Mouse (Mus musculus) midbrain, embryonic 15.5 days (tissue): ENCODE results near the gene Gng13. TPM values are rescaled to one million over a fixed set of nuclear protein-coding genes. Genes with fewer than 3 reads are reported as not detected.
"Not testable (repeated sequence)": the region's sequence is repeated elsewhere in the genome, so short reads cannot be mapped to it uniquely, and the experiment has no call there.

Experiments used
- ATAC-seq: fragments of 200-750 bp; cut with Nextera tagmentation; replicated peaks from 2 replicates; pipeline ENCODE4 v1.8.0; 2017; ENCODE audit warnings: moderate TSS enrichment
- H3K27ac ChIP-seq: fragments of 300-500 bp; sonication (generic); 2 replicates; pipeline ENCODE4 v1.5.1; 2015; ENCODE audit warnings: mild to moderate bottlenecking, inconsistent platforms
- H3K27me3 ChIP-seq: fragments of 300-500 bp; sonication (generic); replicated peaks from 2 replicates; pipeline ENCODE4 v1.6.1; 2015; ENCODE audit warnings: inconsistent platforms
- H3K36me3 ChIP-seq: fragments of 300-500 bp; sonication (generic); replicated peaks from 2 replicates; pipeline ENCODE4 v1.6.1; 2015; ENCODE audit warnings: inconsistent platforms
- H3K4me1 ChIP-seq: fragments of 300-500 bp; sonication (generic); 2 replicates; pipeline ENCODE4 v1.6.1; 2015; ENCODE audit warnings: inconsistent platforms
- H3K4me2 ChIP-seq: fragments of 300-500 bp; sonication (generic); 2 replicates; pipeline ENCODE4 v1.6.1; 2015; ENCODE audit warnings: inconsistent platforms, mild to moderate bottlenecking, moderate library complexity
- H3K4me3 ChIP-seq: fragments of 300-500 bp; sonication (generic); 2 replicates; pipeline ENCODE4 v1.5.1; 2015; ENCODE audit warnings: mild to moderate bottlenecking, inconsistent platforms
- H3K9ac ChIP-seq: fragments of 300-500 bp; sonication (generic); 2 replicates; pipeline ENCODE4 v1.6.1; 2015; ENCODE audit warnings: mild to moderate bottlenecking, inconsistent platforms
- H3K9me3 ChIP-seq: fragments of 300-500 bp; sonication (generic); 2 replicates; pipeline ENCODE4 v1.6.1; 2016; ENCODE audit warnings: inconsistent platforms
- WGBS: fragments of 180-500 bp; shearing (Covaris S2); methylation state at CpG from one replicate; pipeline ENCODE4 v1.1.7; 2015; ENCODE audit warnings: mixed read lengths; 5-methylcytosine and 5-hydroxymethylcytosine counted together
- polyA plus RNA-seq: library from polyadenylated mRNA; unstranded; fragments of >200 nt; fragmentation: Nextera tagmentation; extraction: Ambion mirVana; gene quantifications from 2 replicates; pipeline ENCODE4 v1.2.1, GENCODE M21; 2015

Gene Gng13
- polyA plus RNA-seq, 1 experiment from 2014 or later, result 3.5 TPM

- no peak for ATAC-seq
- WGBS, result 81% methylated on average over 7 of the region's 7 CpGs
These were observed 21.9 kb downstream of the Gng13 start for GRCm38 (mm10) chr17:25738861-25739260.

GRCm38 (mm10) chr17:25741471-25741870, 24.5 kb downstream of the Gng13 start:
- not testable (repeated sequence) for H3K4me1 ChIP-seq, H3K27ac ChIP-seq, H3K4me3 ChIP-seq, H3K9ac ChIP-seq, H3K9me3 ChIP-seq, H3K27me3 ChIP-seq, ATAC-seq, H3K4me2 ChIP-seq, H3K36me3 ChIP-seq
- 70% methylated on average over 12 of the region's 12 CpGs for WGBS

More at GRCm38 (mm10) chr17:25738861-25739260, 21.9 kb downstream of the Gng13 start:
- Histone ChIP-seq H3K27ac (no peak overlapping the region), H3K4me3 (no peak overlapping the region), H3K4me2 (no peak overlapping the region), H3K9me3 (no peaks in the 10 kb centered on the region), H3K4me1 (no peaks in the 10 kb centered on the region), H3K27me3 (no peaks in the 10 kb centered on the region), H3K9ac (no peak overlapping the region), H3K36me3 (no peaks in the 10 kb centered on the region)

- no peak overlapping the region for H3K4me2 ChIP-seq
- H3K27me3 ChIP-seq, result no peaks in the 10 kb centered on the region
- no peak for ATAC-seq
- H3K9ac ChIP-seq, result no peak overlapping the region
- no peak overlapping the region for H3K27ac ChIP-seq
- no peaks in the 10 kb centered on the region for H3K36me3 ChIP-seq
- WGBS, result 89% methylated on average over 9 of the region's 9 CpGs
- H3K9me3 ChIP-seq, result no peaks in the 10 kb centered on the region
- no peaks in the 10 kb centered on the region for H3K4me1 ChIP-seq
- no peak overlapping the region for H3K4me3 ChIP-seq
These were observed 26.9 kb downstream of the Gng13 start for GRCm38 (mm10) chr17:25743831-25744230.

- ATAC-seq, result no peak
- Histone ChIP-seq H3K27me3 (no peaks in the 10 kb centered on the region), H3K36me3 (no peaks in the 10 kb centered on the region), H3K9ac (no peak overlapping the region), H3K4me1 (no peaks in the 10 kb centered on the region), H3K4me2 (no peak overlapping the region), H3K4me3 (no peak overlapping the region), H3K27ac (no peak overlapping the region), H3K9me3 (no peaks in the 10 kb centered on the region)
- WGBS, result 80% methylated on average over 10 of the region's 10 CpGs
These were observed 27.3 kb downstream of the Gng13 start for GRCm38 (mm10) chr17:25744311-25744710.

DNA sequence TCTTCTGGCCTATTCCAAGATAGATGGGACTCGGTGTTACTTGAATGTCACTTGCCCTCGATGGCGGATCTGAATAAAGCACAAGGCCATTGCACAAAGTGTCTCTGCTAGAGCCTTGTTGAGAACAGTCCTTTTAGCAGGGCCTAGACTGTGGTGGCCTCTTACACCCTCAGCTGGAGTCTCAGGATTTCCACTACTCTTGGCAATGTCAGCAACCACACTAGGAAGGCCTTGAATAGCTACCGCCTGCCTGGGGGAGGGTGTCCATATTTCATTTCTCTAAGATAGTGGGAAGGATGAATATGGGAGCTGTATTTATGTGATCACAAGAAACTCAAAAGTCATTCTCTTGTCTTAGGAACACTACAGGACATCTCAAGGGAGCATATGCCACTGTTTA, 31.3 kb downstream of the Gng13 start:
- H3K4me2 ChIP-seq, result no peak overlapping the region
- H3K27ac ChIP-seq, result no peak overlapping the region
- H3K4me1 ChIP-seq, result no peaks in the 10 kb centered on the region
- no peaks in the 10 kb centered on the region for H3K9me3 ChIP-seq
- H3K9ac ChIP-seq, result no peak overlapping the region
- 92% methylated on average over 4 of the region's 4 CpGs for WGBS
- H3K27me3 ChIP-seq, result no peaks in the 10 kb centered on the region
- no peaks in the 10 kb centered on the region for H3K36me3 ChIP-seq
- H3K4me3 ChIP-seq, result no peak overlapping the region
- no peak for ATAC-seq

DNA sequence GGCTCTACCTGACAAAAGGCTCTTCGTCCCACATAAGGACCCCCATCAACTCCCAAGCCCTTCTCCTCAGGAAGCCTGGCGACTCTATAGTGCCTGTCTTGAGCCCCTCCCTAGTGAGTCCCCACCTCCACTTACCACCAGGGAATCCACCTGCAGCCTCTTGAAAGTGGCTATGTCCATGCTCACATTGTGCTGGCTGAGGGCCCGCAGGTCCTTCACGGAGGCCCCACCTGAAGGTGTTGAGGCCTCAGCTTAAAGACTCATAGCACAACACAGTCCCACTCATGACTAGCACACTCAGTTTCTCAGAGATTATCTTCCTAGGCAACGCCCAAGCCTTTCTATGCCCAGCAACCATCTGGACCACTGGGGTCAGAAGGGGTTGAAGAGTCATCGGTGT, 32.3 kb downstream of the Gng13 start:
- Histone ChIP-seq H3K9me3 (no peaks in the 10 kb centered on the region), H3K4me3 (no peak overlapping the region), H3K4me1 (no peaks in the 10 kb centered on the region), H3K4me2 (no peak overlapping the region), H3K36me3 (no peaks in the 10 kb centered on the region), H3K9ac (no peak overlapping the region), H3K27me3 (no peaks in the 10 kb centered on the region), H3K27ac (no peak overlapping the region)
- no peak for ATAC-seq
- WGBS, result 91% methylated on average over 6 of the region's 6 CpGs

GRCm38 (mm10) chr17:25751446-25751845, 34.5 kb downstream of the Gng13 start:
- 46% methylated on average over 5 of the region's 5 CpGs for WGBS

DNA sequence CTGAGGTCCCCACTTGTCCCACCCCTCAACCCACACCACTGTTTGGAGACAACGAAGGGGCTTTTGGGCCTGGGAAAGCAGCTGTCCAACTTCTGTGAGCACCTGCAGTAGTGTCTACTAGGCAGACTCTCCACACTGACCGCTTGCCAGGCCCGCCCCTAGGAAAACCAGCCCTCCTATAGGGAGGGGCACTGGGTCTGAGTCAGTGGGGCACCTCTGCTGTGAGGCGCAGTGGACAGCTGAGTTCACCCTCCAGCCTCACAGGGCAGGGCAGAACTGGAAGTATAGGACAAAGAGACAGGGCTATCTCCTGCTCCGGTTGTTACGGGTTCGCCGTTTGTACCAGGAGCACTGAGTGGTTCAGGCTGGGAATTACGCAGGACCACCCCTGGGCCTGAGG, 37.3 kb downstream of the Gng13 start, which contains the start of gene Msln:
Msln (minus strand) TSS at position 138 of the 400 bp plus-strand sequence.
- WGBS, result 89% methylated on average over 9 of the region's 9 CpGs
- ATAC-seq, result no peak

More at GRCm38 (mm10) chr17:25751446-25751845, 34.5 kb downstream of the Gng13 start:
- Histone ChIP-seq H3K4me1 (no peaks in the 10 kb centered on the region), H3K36me3 (no peaks in the 10 kb centered on the region), H3K4me3 (no peak overlapping the region), H3K27me3 (no peaks in the 10 kb centered on the region), H3K9ac (no peak overlapping the region), H3K9me3 (no peaks in the 10 kb centered on the region), H3K4me2 (no peak overlapping the region), H3K27ac (no peak overlapping the region)
- no peak for ATAC-seq

DNA sequence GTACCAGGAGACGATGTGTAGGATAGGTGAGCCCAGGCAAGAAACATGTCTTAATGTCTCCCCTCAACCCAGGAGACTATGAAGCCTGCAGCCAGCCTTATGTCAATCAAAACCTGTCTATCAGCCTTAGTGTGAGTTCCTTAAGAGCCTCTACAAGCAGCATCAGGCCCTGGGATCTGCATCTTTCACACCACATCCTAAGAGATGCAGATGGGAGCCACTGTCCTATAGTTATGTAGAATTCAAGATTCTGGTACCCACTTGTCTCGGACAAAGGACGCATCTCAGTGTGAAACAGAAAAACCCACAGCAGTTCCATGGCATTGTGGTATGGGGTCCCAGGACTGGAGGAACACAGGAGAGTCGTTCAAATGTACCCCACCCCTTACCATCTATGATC, 38.1 kb downstream of the Gng13 start:
- Histone ChIP-seq H3K9me3 (no peaks in the 10 kb centered on the region), H3K36me3 (no peaks in the 10 kb centered on the region), H3K9ac (no peak overlapping the region), H3K27me3 (no peaks in the 10 kb centered on the region), H3K4me3 (no peak overlapping the region), H3K27ac (no peak overlapping the region), H3K4me1 (no peaks in the 10 kb centered on the region), H3K4me2 (no peak overlapping the region)
- 82% methylated on average over 4 of the region's 4 CpGs for WGBS
- no peak for ATAC-seq

More for the DNA sequence above, 37.3 kb downstream of the Gng13 start, which contains the start of gene Msln:
- Histone ChIP-seq H3K4me2 (no peak within 1 kb of the TSS), H3K9ac (no peak within 1 kb of the TSS), H3K9me3 (no peaks in the 10 kb centered on the region), H3K4me3 (no peak within 1 kb of the TSS), H3K4me1 (no peaks in the 10 kb centered on the region), H3K27me3 (no peaks in the 10 kb centered on the region), H3K36me3 (no peaks in the 10 kb centered on the region), H3K27ac (no peak within 1 kb of the TSS)

DNA sequence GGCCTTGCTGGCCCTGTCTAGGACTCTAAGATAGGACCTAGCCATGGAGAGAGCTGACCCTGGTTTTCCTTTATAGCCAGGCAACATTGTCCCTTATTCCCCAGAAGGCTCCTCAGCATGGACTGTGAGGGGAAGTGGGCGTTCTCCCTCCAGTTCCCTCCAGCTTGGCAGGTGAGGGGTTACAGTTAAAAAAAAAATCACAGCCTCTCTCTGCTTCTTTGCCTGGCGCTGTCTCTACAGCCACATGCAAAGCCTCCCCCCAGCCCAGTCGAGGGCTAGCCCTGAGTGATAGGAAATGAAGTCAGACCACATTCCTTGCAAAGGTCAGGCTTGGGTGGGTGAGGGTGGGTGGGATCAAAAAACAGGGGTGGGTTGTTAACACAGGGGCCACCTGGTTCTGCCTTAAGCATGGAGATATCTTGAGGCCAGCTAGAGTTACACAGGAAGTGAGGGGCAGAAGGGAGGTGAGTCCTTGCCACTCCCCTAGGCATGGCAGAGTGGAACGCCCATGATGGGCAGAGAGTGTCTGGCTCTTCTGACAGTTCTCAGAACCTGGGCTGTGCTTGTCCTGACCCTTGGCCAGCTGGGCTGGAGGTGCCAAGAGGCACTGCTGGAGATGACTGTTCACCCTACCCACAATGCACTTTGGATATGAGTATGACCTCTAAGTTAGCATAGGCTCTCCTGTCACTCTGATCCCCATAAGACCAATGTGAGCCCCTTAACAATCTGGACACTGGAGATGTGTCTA, 38.8 kb downstream of the Gng13 start:
- H3K27ac ChIP-seq, result no peak overlapping the region
- H3K27me3 ChIP-seq, result no peaks in the 10 kb centered on the region
- no peaks in the 10 kb centered on the region for H3K9me3 ChIP-seq
- H3K4me1 ChIP-seq, result no peaks in the 10 kb centered on the region
- no peak for ATAC-seq
- no peak overlapping the region for H3K4me2 ChIP-seq
- no peak overlapping the region for H3K9ac ChIP-seq
- WGBS, result 74% methylated on average over 4 of the region's 4 CpGs
- H3K36me3 ChIP-seq, result no peaks in the 10 kb centered on the region
- H3K4me3 ChIP-seq, result no peak overlapping the region

GRCm38 (mm10) chr17:25756378-25757242, 39.6 kb downstream of the Gng13 start:
- Histone ChIP-seq H3K9me3 (no peaks in the 10 kb centered on the region), H3K27ac (no peak overlapping the region), H3K9ac (no peak overlapping the region), H3K4me3 (no peak overlapping the region), H3K4me2 (no peak overlapping the region), H3K27me3 (no peaks in the 10 kb centered on the region), H3K4me1 (no peaks in the 10 kb centered on the region), H3K36me3 (no peaks in the 10 kb centered on the region)
- WGBS, result 83% methylated on average over 9 of the region's 9 CpGs
- ATAC-seq, result no peak

DNA sequence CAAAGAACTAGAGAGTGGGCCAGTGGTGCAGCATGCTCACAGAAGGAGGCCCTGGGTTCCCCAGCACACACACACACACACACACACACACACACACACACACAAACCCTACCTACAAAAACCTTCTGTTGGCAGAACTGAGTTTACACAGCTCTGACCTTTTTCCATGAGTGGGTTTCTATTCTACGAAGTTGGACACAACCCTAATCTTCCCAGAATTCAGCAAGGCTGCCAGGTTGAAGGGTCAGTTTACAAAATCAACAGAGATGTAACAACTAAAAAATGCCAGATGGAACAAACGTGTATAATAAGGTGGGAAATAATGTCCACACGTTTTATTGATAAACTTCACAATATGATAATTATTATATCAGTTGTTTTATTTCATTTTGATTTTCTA, 40.7 kb downstream of the Gng13 start:
- no peaks in the 10 kb centered on the region for H3K9me3 ChIP-seq
- no peak overlapping the region for H3K9ac ChIP-seq
- no peak overlapping the region for H3K4me3 ChIP-seq
- 78% methylated on average over 3 of the region's 3 CpGs for WGBS
- no peak overlapping the region for H3K27ac ChIP-seq
- ATAC-seq, result no peak
- H3K4me1 ChIP-seq, result no peaks in the 10 kb centered on the region
- H3K4me2 ChIP-seq, result no peak overlapping the region
- H3K27me3 ChIP-seq, result no peaks in the 10 kb centered on the region
- no peaks in the 10 kb centered on the region for H3K36me3 ChIP-seq
